ENCODE assay signal across 16 mouse cellular contexts in the genomic region with DNA sequence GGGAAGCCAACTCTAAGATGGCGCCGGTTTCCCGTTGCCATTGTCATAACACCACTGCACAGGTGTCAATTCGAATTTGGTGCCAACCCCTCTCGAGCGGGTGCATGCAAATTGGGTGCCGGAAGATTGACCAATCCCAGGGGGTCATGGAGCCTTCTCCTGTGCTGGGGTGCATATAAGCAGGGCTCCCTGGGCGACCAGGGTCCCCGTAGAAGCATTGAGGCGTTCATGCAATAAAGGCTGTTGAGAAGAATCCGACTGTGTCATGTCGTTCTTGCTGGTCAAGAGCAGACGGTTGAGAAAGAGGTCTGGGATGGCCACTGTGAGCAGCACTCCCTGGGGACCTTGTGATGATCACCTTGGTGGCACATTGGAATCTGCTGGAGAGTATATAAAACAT.
"Had no signal": no experiment of that assay in that cellular context is flagged by ENCODE, and none has a peak within 500 bp of the region (broad histone marks: within the 10 kb centered on the region; RNA-seq: fewer than 3 reads in every experiment).

No protein-coding gene starts in this region.

- H3K9ac ChIP-seq: liver, embryonic 15.5 days; lung, embryonic 14.5 days; midbrain, embryonic 12.5 days; neural tube, embryonic 12.5 days; stomach, embryonic 15.5 days had no signal

- DNase-seq: lung, adult 18-20 months; lung, embryonic 14.5 days; lung, postnatal 10 days; lung, postnatal 4 days; midbrain, embryonic 14.5 days; right cerebral cortex, postnatal 14 days; thymus, adult 18-20 months; thymus, postnatal 14 days; thymus, postnatal 36 days had no signal

- H3K27ac ChIP-seq: liver, embryonic 15.5 days; midbrain, embryonic 10.5 days; midbrain, embryonic 12.5 days; neural tube, embryonic 12.5 days; stomach, embryonic 15.5 days had no signal

- H3K4me3 ChIP-seq: liver, embryonic 15.5 days; midbrain, embryonic 10.5 days; midbrain, embryonic 12.5 days; myocyte; neural tube, embryonic 12.5 days; stomach, embryonic 15.5 days had no signal

- H3K9me3 ChIP-seq: liver, embryonic 15.5 days; neural tube, embryonic 12.5 days; stomach, embryonic 15.5 days had no signal

- ATAC-seq: midbrain, embryonic 16.5 days had no signal

- H3K27me3 ChIP-seq: liver, embryonic 15.5 days; midbrain, embryonic 12.5 days; neural tube, embryonic 12.5 days; stomach, embryonic 15.5 days had no signal

- H3K36me3 ChIP-seq: liver, embryonic 15.5 days; midbrain, embryonic 12.5 days; neural tube, embryonic 12.5 days had no signal

- H3K4me1 ChIP-seq: liver, embryonic 15.5 days; midbrain, embryonic 10.5 days; midbrain, embryonic 12.5 days; neural tube, embryonic 12.5 days; stomach, embryonic 15.5 days had no signal

- H3K4me2 ChIP-seq: liver, embryonic 15.5 days; lung, embryonic 14.5 days; midbrain, embryonic 12.5 days; neural tube, embryonic 12.5 days; stomach, embryonic 15.5 days had no signal
